Mouse (Mus musculus) large intestine, adult 2 months (tissue): ENCODE results near the gene Iyd. TPM values are rescaled to one million over a fixed set of nuclear protein-coding genes. Genes with fewer than 3 reads are reported as not detected.
A peak's percentile ranks its signal among the peaks of the same experiment; 100 is the strongest.
"Not testable (repeated sequence)": the region's sequence is repeated elsewhere in the genome, so short reads cannot be mapped to it uniquely, and the experiment has no call there.

ENCODE experiments used
- DNase-seq: peaks from one replicate; pipeline ENCODE4 v3.0.0-alpha.2; 2012; ENCODE audit warnings: low read depth, low spot score
- WGBS: fragments of 180-500 bp; shearing (Covaris S2); methylation state at CpG from one replicate; pipeline ENCODE4 v1.1.7; 2018; 5-methylcytosine and 5-hydroxymethylcytosine counted together
- polyA plus RNA-seq: library from polyadenylated mRNA; depleted of rRNA; stranded (reverse); fragments of >200 nt; gene quantifications from 2 replicates; pipeline ENCODE4 v1.2.3, GENCODE M21; 2012; rRNA removed

The Iyd gene
- polyA plus RNA-seq = 2.8 and 4.5 TPM in 2 replicates

GRCm38 (mm10) chr10:3540003-3540827 is at the start of gene Iyd:
Iyd (plus strand) TSS chr10:3540240.
- WGBS = 60% methylated on average over 16 of the region's 16 CpGs
- DNase-seq = peak; percentile 75

GRCm38 (mm10) chr10:3496791-3497190 is 43.2 kb upstream of the Iyd start:
- DNase-seq = no peak
- 75% methylated on average over 2 of the region's 2 CpGs for WGBS

- not testable (repeated sequence) for DNase-seq
- WGBS = 74% methylated on average over 6 of the region's 6 CpGs
These were observed 39.2 kb upstream of the Iyd start for GRCm38 (mm10) chr10:3500846-3501245.

DNA sequence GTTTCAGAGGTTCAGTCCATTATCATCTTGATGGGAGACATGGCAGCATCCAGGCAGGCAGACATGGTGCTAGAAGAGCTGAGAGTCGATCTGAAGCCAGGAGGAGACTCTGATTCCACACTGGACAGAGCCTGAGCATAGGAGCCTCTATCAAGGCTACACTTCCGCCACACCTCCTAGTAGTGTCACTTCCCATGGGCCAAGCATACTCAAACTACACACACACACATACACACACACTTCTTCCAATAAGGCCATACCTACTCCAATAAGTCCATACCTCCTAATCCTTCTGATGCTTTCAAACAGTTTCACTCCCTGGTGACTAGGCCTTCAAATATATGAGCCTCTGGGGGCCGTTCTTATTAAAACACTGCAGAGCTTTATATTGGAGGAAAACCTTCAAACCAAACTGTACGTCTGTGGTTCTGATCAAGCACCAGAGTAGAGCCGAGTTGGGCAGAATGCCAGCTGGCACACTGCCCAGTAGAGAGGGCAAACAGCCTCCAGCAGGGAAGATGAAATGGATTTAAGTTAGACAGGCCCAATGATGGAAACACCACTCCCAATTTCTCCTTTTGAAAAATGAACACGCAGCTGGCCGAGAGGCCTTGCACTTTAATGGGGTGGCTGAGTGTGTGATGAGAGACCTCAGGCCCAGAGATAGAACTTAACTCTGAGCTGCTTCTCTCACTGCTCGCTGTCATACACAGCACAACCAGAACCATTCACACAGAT is 32.4 kb upstream of the Iyd start:
- 35% methylated on average over 8 of the region's 8 CpGs for WGBS
- peak; percentile 14 for DNase-seq

DNA sequence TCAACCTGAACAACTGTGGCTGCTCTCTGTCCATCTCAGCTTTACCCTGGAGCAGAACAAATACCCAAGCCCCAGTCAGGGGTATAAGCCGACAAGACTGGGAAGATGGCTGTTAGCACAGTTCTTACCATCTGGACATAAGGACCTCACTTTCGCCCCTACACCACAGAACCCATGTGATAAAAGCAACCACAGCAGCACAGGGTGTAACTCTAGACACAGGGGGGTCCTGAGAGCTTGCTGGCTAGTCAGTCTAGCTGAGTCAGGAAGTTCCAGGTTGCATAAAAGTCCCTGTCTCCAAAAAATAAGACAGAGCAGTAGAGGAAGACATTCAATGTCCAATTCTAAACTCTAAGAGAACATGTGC is 31.8 kb upstream of the Iyd start:
- WGBS = 74% methylated on average over 2 of the region's 2 CpGs
- DNase-seq = no peak

DNA sequence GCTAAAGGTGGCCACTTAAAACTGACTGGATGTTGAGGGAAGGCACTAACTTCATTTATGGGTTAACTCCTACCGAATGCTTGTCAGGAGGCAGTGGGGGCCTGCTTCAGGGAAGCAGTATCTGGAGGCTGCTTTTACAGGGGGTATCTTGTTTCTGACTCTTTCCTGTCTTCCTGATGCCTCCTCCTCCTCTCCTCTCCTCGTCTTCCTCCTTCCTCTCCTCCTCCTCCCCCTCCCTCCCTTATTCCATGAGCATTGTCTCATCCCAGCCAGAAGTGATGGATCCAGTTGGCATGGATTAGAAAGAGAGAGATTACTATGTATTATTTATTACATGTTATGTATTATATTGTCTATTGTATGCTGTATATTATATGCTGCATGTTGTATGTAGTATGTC is 31.3 kb upstream of the Iyd start:
- 80% methylated on average over 2 of the region's 2 CpGs for whole genome bisulfite sequencing
- no peak for DNase-seq

DNA sequence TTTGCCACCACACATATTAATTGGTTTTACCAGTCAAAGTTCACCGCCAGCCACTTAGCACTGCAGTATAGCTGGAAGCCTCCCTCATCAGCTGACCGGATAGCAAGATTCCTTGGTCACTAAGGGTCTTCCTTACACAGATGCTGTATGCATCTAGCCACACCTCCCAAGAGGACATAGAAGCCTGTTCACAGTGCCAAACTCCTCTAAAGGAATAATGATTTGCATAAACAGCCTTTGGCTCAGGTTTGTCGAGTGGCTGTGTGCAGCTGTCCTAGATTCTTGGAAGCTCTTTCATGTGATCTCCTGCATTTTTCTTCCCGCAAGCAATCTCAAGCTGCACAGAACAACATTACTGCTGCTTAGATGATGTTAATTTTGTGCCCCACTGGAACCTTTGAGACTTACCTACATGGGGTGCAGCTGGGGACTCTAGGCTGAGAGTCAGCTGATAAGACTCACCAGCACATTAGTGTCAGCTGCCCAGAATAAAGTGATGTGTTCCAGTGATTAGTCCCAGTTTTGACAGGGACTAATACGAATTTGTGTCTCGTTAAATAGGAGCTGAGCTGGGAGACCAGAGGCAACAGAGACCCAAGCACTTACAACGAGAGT is 30.3 kb upstream of the Iyd start:
- WGBS = 76% methylated on average over 7 of the region's 7 CpGs

DNA sequence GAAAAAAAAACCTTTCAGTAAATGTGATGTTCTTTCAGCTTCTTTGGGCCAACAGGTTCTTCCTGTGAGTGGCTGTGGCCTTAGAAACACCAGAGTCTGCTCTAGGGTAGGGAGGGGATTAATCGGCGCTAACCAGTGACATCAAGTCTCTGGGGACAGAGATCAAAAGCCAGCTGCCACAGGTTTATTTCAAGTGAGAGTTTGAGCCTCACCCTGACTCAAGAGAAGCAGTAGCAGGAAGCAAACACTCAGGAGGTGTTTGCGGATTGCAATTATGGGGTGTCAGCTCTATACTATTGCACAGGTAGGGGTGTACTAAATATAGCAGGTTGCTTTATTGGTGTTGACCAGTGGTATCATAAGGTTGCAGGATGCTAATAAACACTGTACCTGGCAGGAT is 29.6 kb upstream of the Iyd start:
- DNase-seq = no peak
- 28% methylated on average over 3 of the region's 3 CpGs for whole genome bisulfite sequencing

More for the DNA sequence above, 30.3 kb upstream of the Iyd start:
- DNase-seq = no peak

- DNase-seq = no peak
- 75% methylated on average over 3 of the region's 3 CpGs for WGBS
These were observed 28.6 kb upstream of the Iyd start for GRCm38 (mm10) chr10:3511401-3511800.

GRCm38 (mm10) chr10:3512620-3513305 is 27.3 kb upstream of the Iyd start:
- 50% methylated on average over 8 of the region's 8 CpGs for WGBS
- DNase-seq = no peak

GRCm38 (mm10) chr10:3513947-3514346 is 26.1 kb upstream of the Iyd start:
- DNase-seq = no peak
- WGBS = 81% methylated on average over 6 of the region's 6 CpGs

DNA sequence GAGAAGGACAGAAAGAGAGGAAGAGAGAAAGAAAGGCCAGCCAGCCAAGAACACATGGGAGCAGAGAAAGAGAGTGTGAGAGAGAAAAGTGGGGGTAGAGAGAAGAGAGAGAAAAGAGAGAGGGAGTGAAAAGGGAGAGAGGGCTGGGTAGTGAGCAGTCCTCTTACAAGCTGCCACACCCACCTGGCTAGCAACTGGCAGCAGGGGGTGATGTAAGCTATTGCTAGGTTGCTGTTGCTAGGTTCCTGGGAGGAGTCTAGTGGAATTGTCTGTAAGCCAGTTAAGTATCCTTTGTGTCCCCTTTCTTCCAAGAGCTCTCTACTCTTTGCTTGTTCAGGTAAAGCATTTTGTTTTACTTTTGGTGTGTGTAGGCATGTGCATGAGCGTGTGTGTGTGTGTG is 25.4 kb upstream of the Iyd start:
- WGBS = 72% methylated on average over 1 of the region's 1 CpGs

DNA sequence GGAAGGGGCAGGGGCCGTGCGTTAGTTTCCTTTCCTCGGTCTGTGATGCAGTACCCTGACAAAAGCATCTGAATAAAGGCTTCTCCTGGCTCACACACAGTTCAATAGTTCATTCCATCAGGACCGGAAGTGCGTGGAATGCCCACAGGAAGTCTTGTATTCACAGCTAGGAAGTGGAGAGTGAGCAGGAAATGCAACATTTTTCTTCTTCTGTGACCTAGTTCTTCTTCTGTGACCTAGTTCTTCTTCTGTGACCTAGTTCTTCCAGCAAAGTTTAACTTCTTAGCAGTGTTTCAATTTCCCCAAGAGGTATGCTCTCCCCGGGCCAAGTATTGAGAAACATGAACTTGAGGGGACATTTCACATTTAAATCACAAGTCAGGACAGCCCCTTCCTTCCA is 23.6 kb upstream of the Iyd start:
- no peak for DNase-seq
- WGBS = 69% methylated on average over 6 of the region's 6 CpGs

More for the DNA sequence above, 25.4 kb upstream of the Iyd start:
- no peak for DNase-seq

GRCm38 (mm10) chr10:3523044-3523793 is 16.8 kb upstream of the Iyd start:
- 90% methylated on average over 6 of the region's 6 CpGs for WGBS
- no peak for DNase-seq

- no peak for DNase-seq
- 81% methylated on average over 3 of the region's 3 CpGs for WGBS
These were observed 15.5 kb upstream of the Iyd start for GRCm38 (mm10) chr10:3524513-3524912.

DNA sequence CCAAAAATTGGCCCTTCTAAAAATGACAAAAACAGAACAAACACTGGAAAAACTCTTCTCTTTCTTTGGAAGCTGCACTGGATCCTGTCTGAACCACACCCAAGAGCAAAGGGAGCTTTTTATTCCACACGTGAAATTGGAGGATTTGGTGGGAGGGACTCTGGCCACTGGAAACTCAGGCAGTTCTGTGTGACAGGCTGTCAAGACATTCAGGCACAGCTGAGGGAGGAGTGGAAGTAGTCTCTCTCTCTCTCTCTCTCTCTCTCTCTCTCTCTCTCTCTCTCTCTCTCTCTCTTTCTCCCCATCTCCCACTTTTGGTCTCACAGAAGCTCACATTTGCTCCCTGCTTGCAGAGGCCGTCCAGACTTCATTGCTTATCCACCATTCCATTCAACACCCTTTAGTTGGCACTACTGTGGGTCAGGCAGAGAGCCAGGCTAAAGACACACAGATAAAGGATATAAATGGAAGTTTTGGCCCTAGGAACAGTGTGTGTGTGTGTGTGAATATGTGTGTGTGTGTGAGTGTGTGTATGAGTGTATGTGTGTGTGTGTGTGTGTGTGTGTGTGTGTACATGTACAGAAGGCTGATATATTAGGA is 14.5 kb upstream of the Iyd start:
- WGBS = 24% methylated on average over 2 of the region's 2 CpGs
- DNase-seq = no peak

DNA sequence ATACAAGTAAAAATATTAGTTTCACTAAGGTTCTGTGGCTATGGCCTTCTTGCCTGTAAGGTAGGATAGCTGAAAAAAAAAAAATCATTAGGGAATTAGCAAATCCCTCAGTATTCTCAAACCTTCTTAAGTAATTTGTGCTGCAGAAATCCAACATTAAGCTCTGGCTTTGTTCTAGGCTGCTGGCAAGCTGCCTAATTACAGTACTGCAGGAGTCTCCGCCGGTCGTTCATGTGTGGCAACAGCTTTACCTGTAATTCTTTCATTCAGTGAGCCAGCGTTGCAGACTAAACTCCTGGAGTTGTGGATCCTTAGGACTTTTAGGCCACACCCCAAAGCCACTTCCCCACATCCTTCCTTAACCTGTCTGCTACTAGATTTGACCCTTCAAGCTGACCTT is 10.2 kb upstream of the Iyd start:
- WGBS = 41% methylated on average over 4 of the region's 4 CpGs
- no peak for DNase-seq

- DNase-seq = no peak
- WGBS = 79% methylated on average over 4 of the region's 4 CpGs
These were observed 9.4 kb upstream of the Iyd start for GRCm38 (mm10) chr10:3530661-3531060.

- WGBS = 1% methylated on average over 4 of the region's 4 CpGs
- DNase-seq = no peak
These were observed 8.7 kb upstream of the Iyd start for GRCm38 (mm10) chr10:3531375-3531774.
